Mouse (Mus musculus): ENCODE data around the gene Kcnrg.
"Not testable (repeated sequence)": the region's sequence is repeated elsewhere in the genome, so short reads cannot be mapped to it uniquely, and the experiment has no call there.

DNA sequence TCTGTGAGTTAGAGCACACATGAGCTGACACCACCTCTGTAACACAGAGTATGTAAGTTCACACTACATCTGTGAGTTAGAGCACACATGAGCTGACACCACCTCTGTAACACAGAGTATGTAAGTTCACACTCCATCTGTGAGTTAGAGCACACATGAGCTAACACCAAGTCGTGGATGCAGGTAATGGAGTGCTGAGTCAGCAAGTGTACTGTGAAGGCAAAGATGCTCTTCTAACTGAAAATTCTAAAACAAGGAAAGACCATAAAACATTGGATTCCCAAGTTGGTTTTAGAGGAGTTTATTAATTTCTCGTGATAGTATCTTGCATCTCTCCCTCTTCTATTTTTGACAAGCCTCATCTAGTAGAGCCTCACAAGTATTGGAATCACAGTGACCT is 1.2 kb upstream of the Kcnrg start:
- TF ChIP-seq POLR2A (IDR thresholded peaks at IDR 0.05; ENCODE audit: borderline replicate concordance, insufficient read depth, low read length); CTCF (IDR thresholded peaks at IDR 0.05; ENCODE audit: borderline replicate concordance, insufficient read depth, low read depth, low read length): not testable (repeated sequence)

Measured in cerebellum, adult 2 months (tissue).